Mouse (Mus musculus) hindbrain, embryonic 13.5 days (tissue): ENCODE measurements at regions not wholly inside any gene's neighbourhood (a gene's known extent, or its start where the extent isn't known, plus 50 kb on each side); places are given as distances from the start of the nearest gene placed in this dataset.

Experiments used
- ATAC-seq: fragments of 200-750 bp; cut with Nextera tagmentation; 2 replicates; pipeline ENCODE4 v1.8.0; 2017; ENCODE audit warnings: moderate TSS enrichment; ENCODE audit not compliant: low FRiP score
- H3K27ac ChIP-seq: fragments of 300-500 bp; sonication (generic); 2 replicates; pipeline ENCODE4 v1.5.1; 2015; ENCODE audit warnings: inconsistent platforms, mild to moderate bottlenecking, moderate library complexity
- H3K27me3 ChIP-seq: fragments of 300-500 bp; sonication (generic); 2 replicates; pipeline ENCODE4 v1.6.1; 2015; ENCODE audit warnings: mild to moderate bottlenecking, inconsistent platforms
- H3K36me3 ChIP-seq: fragments of 300-500 bp; sonication (generic); 2 replicates; pipeline ENCODE4 v1.6.1; 2015; ENCODE audit warnings: mild to moderate bottlenecking, inconsistent platforms
- H3K4me1 ChIP-seq: fragments of 300-500 bp; sonication (generic); replicated peaks from 2 replicates; pipeline ENCODE4 v1.6.1; 2015; ENCODE audit warnings: inconsistent platforms
- H3K4me2 ChIP-seq: fragments of 300-500 bp; sonication (generic); 2 replicates; pipeline ENCODE4 v1.6.1; 2015; ENCODE audit warnings: inconsistent platforms, mild to moderate bottlenecking, moderate library complexity
- H3K4me3 ChIP-seq: fragments of 300-500 bp; sonication (generic); 2 replicates; pipeline ENCODE4 v1.5.1; 2015; ENCODE audit warnings: mild to moderate bottlenecking, inconsistent platforms
- H3K9ac ChIP-seq: fragments of 300-500 bp; sonication (generic); 2 replicates; pipeline ENCODE4 v1.6.1; 2015; ENCODE audit warnings: mild to moderate bottlenecking, inconsistent platforms
- H3K9me3 ChIP-seq: fragments of 300-500 bp; sonication (generic); 2 replicates; pipeline ENCODE4 v1.6.1; 2016; ENCODE audit warnings: inconsistent platforms
- WGBS: fragments of 180-500 bp; shearing (Covaris S2); methylation state at CpG from one replicate; pipeline ENCODE4 v1.1.7; 2015; 5-methylcytosine and 5-hydroxymethylcytosine counted together

DNA sequence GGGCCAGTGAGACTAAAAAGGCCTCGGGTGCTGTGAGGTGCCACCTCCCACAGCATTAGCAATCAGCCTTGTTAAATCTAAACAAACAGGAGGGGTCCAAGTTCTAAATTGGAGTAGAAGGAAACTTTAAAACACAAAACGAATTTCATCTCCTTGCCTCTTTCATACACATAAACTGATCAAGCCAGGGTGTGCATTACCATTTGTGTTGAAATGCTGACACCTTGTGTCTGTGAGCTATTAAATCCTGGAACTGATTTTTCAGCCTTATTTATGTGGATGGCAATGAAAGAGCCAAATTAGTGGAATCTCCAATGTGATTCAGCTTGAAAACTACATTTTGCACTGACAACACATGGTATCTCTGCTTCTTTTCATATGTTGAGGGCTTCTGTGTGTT, 114.8 kb downstream of the Pcsk1 start:
- no peak overlapping the region for H3K4me2 ChIP-seq
- no peak overlapping the region for H3K27ac ChIP-seq
- 41% methylated on average over 2 of the region's 2 CpGs for WGBS
- H3K9ac ChIP-seq: no peak overlapping the region
- H3K27me3 ChIP-seq: no peaks in the 10 kb centered on the region
- no peak overlapping the region for H3K4me3 ChIP-seq
- H3K4me1 ChIP-seq: no peaks in the 10 kb centered on the region
- no peaks in the 10 kb centered on the region for H3K36me3 ChIP-seq
- ATAC-seq: no peak
- no peaks in the 10 kb centered on the region for H3K9me3 ChIP-seq

DNA sequence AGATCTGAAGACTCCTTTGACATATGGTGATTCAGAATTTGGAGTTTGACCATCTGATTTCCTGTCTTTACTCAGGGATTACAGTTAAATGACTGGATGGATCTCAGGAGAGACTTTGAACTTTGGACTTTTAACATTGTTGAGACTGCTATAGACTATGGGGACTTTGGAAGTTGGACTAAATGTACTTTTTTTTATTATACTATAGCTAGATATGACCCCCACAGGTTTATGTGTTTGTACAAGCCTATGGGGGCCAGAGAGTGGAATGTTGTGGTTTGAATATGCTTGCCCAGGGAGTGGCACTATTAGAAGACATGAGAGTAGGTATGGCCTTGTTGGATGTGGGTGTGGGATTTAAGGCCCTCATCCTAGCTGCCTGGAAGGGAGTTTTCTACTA, 134.3 kb downstream of the Pcsk1 start:
- no peak overlapping the region for H3K4me2 ChIP-seq
- no peak overlapping the region for H3K27ac ChIP-seq
- no peak overlapping the region for H3K9ac ChIP-seq
- ATAC-seq: no peak
- no peaks in the 10 kb centered on the region for H3K27me3 ChIP-seq
- H3K4me1 ChIP-seq: no peaks in the 10 kb centered on the region
- H3K36me3 ChIP-seq: no peaks in the 10 kb centered on the region
- no peaks in the 10 kb centered on the region for H3K9me3 ChIP-seq
- H3K4me3 ChIP-seq: no peak overlapping the region

DNA sequence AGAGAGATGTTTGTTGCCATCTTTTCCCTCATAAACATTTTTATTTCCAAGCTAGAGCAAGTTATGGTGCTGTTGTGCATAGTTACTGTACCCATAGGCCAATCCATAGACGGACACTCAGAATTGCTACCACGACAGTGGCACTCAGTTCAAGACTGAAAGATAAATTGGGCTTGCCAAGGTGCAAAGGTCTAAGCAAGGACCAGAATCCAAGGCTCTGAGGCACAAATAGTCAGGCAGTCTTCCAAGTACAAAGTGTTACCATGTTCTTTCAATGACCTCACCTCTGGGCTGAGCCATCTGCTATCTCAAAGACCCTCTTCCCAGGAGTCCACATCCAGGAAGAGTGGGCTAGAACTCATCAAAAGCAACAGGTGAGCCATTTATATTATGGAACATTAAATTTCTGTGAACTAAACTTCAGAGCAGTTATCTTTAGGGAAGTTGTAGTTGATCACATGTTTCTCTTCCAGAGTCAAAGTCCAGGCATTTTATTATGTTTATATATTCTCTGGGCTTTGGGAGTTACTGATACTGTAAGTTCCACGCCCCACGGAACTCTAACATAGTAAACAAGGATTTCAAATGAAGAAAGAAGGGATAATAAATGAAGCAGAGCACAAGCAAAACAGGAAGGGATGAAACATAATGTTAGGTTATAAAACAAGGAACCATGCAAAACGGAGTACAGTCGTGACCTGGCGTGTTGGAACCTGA, 136.1 kb downstream of the Pcsk1 start:
- no peak overlapping the region for H3K27ac ChIP-seq
- no peaks in the 10 kb centered on the region for H3K9me3 ChIP-seq
- ATAC-seq: no peak
- 92% methylated on average over 7 of the region's 7 CpGs for WGBS
- H3K27me3 ChIP-seq: no peaks in the 10 kb centered on the region
- no peak overlapping the region for H3K9ac ChIP-seq
- no peaks in the 10 kb centered on the region for H3K36me3 ChIP-seq
- no peaks in the 10 kb centered on the region for H3K4me1 ChIP-seq
- H3K4me3 ChIP-seq: no peak overlapping the region
- H3K4me2 ChIP-seq: no peak overlapping the region

DNA sequence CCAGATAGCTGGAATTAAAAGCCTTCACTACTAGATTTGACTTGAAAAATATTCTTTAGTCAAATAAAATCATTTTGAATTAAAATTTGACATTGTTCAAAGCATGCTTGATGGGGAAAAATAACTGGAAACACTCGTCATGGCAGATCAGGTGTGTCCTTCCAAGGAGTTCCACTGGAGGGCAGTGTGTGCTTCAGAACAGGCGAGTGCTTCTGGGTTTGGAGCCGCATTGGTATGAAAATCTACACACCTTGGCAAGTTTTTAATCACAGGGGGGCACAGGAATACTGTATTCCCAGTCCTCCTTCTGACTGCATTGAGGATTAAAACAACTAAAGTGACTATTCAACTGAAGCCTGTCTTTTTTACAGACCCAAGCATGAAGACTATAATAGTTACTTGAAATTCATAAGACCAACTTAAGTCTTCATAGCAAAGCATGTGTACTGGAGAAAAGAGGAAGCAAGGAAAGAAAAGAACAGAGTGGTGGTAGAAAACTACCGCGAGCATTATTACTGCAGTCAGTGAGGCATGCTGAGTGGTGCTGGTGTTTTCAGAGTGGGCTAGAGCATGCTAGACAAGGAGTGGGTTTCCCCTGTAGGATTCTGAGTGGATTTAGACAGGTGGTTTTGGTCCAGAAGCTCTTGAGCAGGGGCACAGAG, 138.1 kb downstream of the Pcsk1 start:
- Histone ChIP-seq H3K9ac (no peak overlapping the region), H3K9me3 (no peaks in the 10 kb centered on the region), H3K4me3 (no peak overlapping the region), H3K36me3 (no peaks in the 10 kb centered on the region), H3K27me3 (no peaks in the 10 kb centered on the region), H3K27ac (no peak overlapping the region), H3K4me2 (no peak overlapping the region), H3K4me1 (no peaks in the 10 kb centered on the region)
- ATAC-seq: peak; percentile 63; the same call in 1 of the 2 replicates
- 31% methylated on average over 5 of the region's 5 CpGs for WGBS

DNA sequence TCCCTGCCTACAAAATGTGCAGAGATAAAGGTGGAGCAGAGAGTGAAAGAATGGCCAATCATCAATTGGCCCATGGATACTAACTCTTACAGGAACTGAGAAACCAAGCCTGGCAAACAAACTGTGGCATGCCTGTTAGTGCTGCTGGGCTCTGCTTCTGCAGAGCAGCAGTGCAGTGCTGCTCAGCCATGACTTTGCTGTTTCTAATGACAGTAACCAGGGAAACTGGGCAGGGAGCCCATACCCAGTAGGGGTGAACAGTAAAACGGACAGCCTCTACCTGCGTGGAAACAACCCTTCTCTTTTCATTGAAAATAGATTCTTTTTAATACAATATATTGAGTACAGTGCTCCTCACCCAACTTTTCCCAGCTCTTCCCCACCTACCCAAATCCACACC, 146.8 kb downstream of the Pcsk1 start:
- no peak overlapping the region for H3K9ac ChIP-seq
- no peak overlapping the region for H3K4me3 ChIP-seq
- no peaks in the 10 kb centered on the region for H3K27me3 ChIP-seq
- no peaks in the 10 kb centered on the region for H3K36me3 ChIP-seq
- no peak overlapping the region for H3K4me2 ChIP-seq
- no peaks in the 10 kb centered on the region for H3K9me3 ChIP-seq
- WGBS: 60% methylated on average over 2 of the region's 2 CpGs
- peak; percentile 59 for ATAC-seq
- no peak overlapping the region for H3K27ac ChIP-seq
- H3K4me1 ChIP-seq: no peaks in the 10 kb centered on the region
